Mouse (Mus musculus) retina, postnatal 1 day (tissue): Measurements from ENCODE around the gene Cacna1c.

Experiments
- DNase-seq: peaks from one replicate; pipeline ENCODE4 v3.0.0-alpha.2; 2012

Cacna1c gene

GRCm38 (mm10) chr6:119000255-119000654, 196.0 kb downstream of the Cacna1c start:
- no peak for DNase-seq

DNA sequence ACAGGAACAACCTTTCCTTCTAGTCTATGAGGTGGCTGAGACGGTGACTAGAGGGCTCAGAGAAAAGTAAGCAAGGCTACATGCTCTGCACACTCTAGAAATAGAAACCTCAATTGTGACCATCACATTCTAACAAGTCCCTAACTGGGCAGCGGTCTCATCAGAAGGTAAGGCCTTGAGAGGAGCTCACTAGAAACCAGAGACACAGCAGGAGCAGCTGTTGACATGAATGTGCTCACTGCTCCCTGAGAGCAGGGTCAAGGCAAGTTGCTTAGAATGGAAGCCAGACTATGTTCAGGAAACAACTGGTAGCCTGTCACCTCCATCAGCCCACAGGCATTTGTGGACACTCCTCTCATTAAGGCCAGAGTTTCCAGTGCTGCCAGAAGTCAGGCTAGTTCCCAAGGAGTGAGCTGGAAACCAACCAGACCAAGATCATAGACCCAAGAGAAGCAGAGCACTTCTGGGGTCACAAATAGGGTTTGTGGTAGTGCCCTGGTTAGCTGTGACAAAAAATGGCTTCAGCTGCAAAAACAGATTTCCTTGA, 196.8 kb downstream of the Cacna1c start:
- DNase-seq, result no peak

GRCm38 (mm10) chr6:118997397-118997796, 198.8 kb downstream of the Cacna1c start:
- no peak for DNase-seq

- DNase-seq, result no peak
These were observed 201.8 kb downstream of the Cacna1c start for GRCm38 (mm10) chr6:118994272-118995061.

DNA sequence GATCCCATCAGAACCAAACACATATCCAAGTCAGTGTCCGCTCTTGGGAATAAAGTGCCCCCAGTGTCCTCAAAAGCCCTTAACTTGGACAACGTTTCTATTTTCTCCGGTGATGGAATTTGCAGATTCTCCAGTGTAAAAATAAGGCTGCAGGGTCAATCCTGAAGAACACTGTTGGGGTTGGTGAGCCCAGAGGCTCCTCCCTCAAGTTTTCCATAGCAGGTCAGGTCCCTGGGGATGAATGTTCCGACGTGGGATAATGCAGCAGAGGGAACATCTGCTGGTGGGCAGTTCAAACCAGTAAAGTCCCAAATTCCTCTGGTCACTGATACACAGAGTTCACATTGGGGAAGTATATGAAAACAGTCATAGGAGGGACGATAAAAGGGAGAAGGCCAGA, 203.8 kb downstream of the Cacna1c start:
- no peak for DNase-seq

- no peak for DNase-seq
These were observed 206.0 kb downstream of the Cacna1c start for GRCm38 (mm10) chr6:118989999-118990776.

DNA sequence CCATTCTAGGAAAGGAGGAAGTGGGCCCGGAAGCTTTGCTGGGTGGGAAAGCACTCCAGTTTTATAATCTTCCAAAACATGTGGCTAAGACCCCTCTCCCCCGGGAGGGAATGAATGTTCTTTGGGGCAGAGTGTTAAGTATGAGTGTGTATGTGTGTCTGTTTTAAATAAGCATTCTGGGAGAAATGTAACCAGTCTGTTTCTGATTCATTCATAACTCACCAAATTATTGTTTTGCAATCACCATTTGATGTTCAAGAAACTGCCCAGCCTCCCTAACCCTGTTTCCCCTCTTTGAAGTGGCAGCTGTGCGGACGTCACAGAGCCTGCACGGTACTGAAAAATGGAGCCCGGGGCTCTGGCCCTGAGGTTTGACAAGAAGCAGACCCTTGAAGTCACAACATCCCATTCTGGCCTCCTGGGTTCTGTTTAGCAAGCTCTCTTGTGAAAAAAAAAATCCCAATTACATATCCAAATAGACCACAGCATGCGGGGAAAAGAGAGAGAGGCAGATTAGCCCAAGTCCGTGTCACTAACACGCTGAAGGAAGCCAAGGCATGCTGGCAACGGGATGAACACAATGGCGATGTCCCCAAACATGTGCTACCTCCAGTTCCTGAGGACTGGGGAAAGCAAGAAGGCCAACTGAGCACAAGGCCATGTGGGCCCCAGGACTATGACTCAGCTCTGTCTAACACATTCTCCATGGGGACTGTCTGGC, 211.9 kb downstream of the Cacna1c start:
- no peak for DNase-seq

DNA sequence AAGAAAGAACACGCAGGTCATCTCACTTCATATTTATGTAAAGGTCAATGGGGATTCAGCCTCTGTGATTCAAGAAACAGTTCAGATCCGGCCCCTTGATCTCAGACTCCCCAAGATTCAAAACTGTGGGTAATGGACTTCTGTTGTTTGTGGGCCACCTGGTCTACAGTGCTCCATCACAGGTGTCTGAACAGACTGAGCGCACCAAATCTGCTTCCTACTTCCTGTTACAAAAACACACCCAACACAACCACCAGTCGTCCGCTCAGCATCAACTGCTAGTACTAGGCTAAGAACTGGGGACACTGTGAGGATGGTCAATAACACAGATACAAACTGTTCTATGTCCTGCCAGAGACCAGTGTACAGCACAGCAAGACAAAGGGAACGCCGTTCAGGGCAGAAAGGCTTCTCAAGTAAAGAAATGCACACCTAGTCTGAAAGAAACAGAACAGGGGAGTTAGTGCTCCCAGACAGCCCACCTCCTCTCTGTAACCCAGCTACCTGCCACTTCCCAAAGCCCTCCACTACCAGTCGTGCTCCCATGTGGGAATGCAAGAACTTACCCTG, 212.7 kb downstream of the Cacna1c start:
- no peak for DNase-seq

GRCm38 (mm10) chr6:118980265-118980664, 216.0 kb downstream of the Cacna1c start:
- DNase-seq, result no peak

GRCm38 (mm10) chr6:118977443-118978271, 218.6 kb downstream of the Cacna1c start:
- peak; percentile 29 for DNase-seq

DNA sequence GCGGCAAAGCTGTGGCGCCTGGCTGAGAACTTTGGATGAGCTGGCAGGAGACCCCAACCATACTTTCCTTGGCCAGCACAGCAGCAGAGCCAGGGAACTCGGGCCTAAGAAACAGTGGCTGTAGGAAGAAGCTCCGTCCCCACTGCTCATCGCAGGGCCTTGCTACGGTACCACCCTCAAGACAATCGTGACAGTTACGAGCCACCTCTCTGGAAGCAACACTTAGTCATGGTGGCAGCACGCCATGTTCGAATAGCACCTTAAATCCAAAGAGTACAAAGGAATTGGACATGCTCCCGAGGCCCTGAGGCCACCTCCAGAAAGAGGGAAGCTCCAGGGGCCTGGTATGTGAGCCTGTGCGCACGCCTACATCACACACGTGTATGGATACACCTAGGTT, 219.6 kb downstream of the Cacna1c start:
- no peak for DNase-seq

GRCm38 (mm10) chr6:118971844-118972531, 224.2 kb downstream of the Cacna1c start:
- DNase-seq, result no peak

DNA sequence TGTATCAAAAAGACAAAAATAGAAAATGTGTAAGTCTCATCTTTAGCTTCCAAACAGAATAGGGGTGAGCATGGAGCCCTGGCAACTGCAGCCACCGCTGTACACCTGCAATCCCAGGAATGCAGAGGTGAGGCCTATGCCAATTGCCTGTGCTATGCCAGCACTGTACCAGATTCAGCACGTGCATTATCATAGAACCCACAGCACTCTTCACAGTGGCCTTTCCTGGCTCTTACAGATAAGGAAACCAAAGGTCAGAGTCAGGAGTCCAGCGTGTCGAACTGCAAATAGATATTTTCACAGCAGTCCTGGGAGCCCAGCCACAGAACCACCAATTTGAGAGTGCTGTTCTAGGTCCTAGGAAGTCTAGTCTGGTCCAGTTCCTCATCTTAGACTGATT, 227.4 kb downstream of the Cacna1c start:
- no peak for DNase-seq

GRCm38 (mm10) chr6:118966904-118967303, 229.3 kb downstream of the Cacna1c start:
- DNase-seq, result no peak

DNA sequence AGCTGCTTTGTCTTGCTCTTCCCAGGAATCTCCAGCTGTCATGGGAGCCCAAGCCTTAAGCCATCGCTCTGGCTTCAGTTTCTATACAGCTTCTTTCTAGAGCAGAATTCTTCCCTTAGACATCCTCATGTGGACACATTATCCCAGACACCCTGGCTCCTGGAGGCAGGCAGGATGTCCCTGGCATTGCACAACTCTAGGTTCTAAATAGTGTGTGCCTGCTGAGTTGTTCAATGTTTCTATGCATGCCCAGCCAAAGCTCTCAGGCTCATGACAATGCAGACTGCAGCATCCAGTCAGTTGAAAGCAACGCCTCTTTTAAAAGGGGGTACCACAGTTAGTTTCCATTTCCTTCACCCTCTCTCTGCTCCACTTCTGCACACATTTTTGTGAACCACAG, 230.6 kb downstream of the Cacna1c start:
- no peak for DNase-seq

DNA sequence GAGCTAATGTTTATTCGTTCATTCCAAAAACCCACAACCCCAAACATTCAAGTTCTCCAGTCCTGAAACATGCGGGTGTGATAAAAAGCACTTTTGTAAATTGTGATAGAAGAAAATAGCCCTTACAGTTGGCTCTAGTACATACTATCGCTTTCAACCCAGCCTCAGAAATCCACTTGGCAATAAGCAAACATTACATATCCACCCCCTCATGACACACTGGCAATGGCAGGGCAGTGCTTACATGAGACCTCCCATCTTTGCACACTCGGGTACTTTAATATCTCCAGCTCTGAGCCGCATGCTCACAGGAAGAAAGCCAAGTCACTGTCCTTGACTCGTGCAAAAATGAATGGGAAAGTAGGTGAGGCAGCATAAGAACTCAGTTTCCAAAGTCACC, 232.4 kb downstream of the Cacna1c start:
- DNase-seq, result no peak

DNA sequence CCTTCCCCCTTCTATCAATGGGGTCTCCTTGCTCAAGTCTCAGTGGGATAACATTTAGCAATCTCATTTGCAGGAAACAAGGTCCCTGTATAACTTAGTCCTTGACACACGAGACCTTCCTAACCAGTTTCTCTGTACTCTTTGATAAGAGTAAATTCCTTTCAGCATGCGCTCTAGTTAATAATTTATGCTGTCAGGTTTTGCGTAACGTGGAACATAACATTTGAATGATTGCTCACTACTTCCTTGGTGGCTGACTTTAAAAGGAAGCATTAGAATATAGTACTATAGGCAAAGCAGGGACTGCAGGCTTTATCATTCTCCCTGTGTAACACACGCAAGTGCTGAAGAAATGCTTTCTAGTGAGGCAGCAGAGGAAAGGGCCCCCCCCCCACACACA, 232.9 kb downstream of the Cacna1c start:
- DNase-seq, result no peak

GRCm38 (mm10) chr6:118958529-118958928, 237.7 kb downstream of the Cacna1c start:
- no peak for DNase-seq

GRCm38 (mm10) chr6:118956234-118956633, 240.0 kb downstream of the Cacna1c start:
- DNase-seq, result no peak

DNA sequence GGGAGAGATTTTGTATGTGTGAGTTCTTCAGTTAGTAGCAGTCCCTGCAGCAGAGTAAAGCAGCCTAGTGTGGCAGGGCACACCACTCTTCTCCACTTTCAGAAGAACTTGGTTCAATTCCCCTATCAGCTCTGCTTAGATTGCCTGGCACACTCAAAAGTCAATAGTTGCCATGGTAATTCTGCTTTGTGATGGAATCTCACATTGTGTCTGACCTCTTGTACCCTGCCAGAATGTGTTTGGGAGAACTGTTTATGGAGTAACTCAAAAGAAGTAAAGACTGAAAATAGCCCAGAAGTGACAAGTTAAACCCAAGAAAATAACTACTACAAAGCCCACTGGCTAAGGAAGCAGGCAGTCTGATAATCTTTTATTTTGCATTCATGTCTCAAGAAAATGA, 240.4 kb downstream of the Cacna1c start:
- no peak for DNase-seq

DNA sequence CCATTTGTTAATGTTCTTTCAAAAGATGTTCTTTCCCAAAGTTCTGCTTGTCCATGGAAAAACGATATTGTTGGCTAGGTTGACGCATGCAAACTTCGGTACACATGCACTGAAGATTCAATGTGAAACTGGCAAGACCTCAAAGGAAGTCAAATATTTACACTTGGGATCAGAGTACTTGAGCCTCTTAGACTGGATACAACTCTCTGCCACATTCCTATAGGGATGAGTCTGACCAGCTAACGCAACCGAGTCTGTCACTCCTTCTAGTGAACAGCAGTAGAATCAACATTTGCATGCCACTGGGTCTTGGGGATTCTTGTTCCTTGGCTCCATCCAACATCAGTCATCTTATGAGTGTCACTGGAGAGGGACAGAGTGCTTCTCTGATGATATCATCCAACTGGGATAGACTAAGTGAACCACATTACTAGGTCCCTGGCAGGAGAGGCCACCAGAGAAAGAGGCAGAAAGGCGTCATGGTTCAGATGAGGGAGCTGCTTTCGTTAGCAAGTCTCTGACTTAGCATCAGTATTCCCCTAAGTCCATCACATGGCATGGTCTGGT, 241.1 kb downstream of the Cacna1c start:
- DNase-seq, result no peak
